Comparison of ENCODE assay signal across 19 mouse cellular contexts in the genomic region with DNA sequence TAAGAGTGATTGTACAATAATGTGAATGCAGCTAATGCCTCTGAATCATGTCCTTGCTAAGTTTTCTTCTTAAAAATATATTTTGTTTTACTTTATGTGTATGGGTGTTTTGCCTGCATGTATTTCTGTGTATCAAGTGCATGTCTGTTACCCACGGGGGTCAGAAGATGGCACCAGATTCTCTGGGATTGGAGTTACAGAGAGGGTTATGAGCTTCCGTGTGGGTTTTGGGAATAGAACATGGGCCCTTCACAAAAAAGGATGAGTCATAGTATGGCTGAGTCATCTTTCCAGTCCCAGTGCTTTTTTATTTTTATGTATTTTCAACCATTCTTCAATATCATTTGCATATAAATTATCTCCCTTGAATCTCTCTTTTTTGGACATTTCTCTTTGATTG.
DNase-seq lines count a peak whose midpoint lies in the region; ATAC-seq and TF ChIP-seq lines count a peak whose summit lies in the region.
"Had no signal": no experiment of that assay in that cellular context is flagged by ENCODE, and none has a peak within 500 bp of the region (broad histone marks: within the 10 kb centered on the region; RNA-seq: fewer than 3 reads in every experiment).

No protein-coding gene starts in this region.

- no peaks in the 10 kb centered on the region for H3K27me3 ChIP-seq in forebrain, postnatal 0 days (ENCODE audit: insufficient read depth, low read length)
- no peaks in the 10 kb centered on the region for H3K27me3 ChIP-seq in forebrain, embryonic 15.5 days
- H3K27me3 ChIP-seq in intestine, postnatal 0 days (replicated peaks; ENCODE audit: control insufficient read depth, insufficient read depth, low read length), result no peaks in the 10 kb centered on the region
- H3K27me3 ChIP-seq: embryonic facial prominence, embryonic 13.5 days; midbrain, embryonic 13.5 days had no signal

- H3K27ac ChIP-seq in forebrain, postnatal 0 days (ENCODE audit: low read depth, low read length), result no peak overlapping the region
- H3K27ac ChIP-seq in forebrain, embryonic 15.5 days (replicated peaks), result no peak overlapping the region
- H3K27ac ChIP-seq in intestine, postnatal 0 days (ENCODE audit: low read depth, low read length), result no peak overlapping the region
- H3K27ac ChIP-seq: embryonic facial prominence, embryonic 13.5 days; macrophage; midbrain, embryonic 13.5 days had no signal

- 0 out of 2 replicates have a peak, but pooled peaks have one; percentile 25 for ATAC-seq in forebrain, postnatal 0 days
- no peak for ATAC-seq in forebrain, embryonic 15.5 days (replicated peaks)
- ATAC-seq in intestine, postnatal 0 days, result no peak
- ATAC-seq: activated CD4-positive, CD25-positive, alpha-beta regulatory T cell, adult 4 months; hindbrain, embryonic 16.5 days; midbrain, embryonic 13.5 days had no signal

- no peaks in the 10 kb centered on the region for H3K36me3 ChIP-seq in forebrain, postnatal 0 days (ENCODE audit: insufficient read depth)
- no peaks in the 10 kb centered on the region for H3K36me3 ChIP-seq in forebrain, embryonic 15.5 days
- no peaks in the 10 kb centered on the region for H3K36me3 ChIP-seq in intestine, postnatal 0 days (ENCODE audit: control insufficient read depth, insufficient read depth)
- H3K36me3 ChIP-seq: embryonic facial prominence, embryonic 13.5 days; midbrain, embryonic 13.5 days had no signal

- H3K4me3 ChIP-seq in forebrain, postnatal 0 days (ENCODE audit: low read depth, low read length), result no peak overlapping the region
- H3K4me3 ChIP-seq in forebrain, embryonic 15.5 days, result no peak overlapping the region
- H3K4me3 ChIP-seq in intestine, postnatal 0 days (ENCODE audit: low read depth, low read length), result no peak overlapping the region
- H3K4me3 ChIP-seq: embryonic facial prominence, embryonic 13.5 days; midbrain, embryonic 13.5 days had no signal

- TF ChIP-seq CTCF in forebrain, postnatal 0 days (IDR thresholded peaks at IDR 0.05; ENCODE audit: low read depth), result 0 out of 2 replicates have a peak, but pooled peaks have one; percentile 20
- no peak for TF ChIP-seq CTCF in intestine, postnatal 0 days (IDR thresholded peaks at IDR 0.05; ENCODE audit: low read depth)

- peak; percentile 9 for DNase-seq in forebrain, postnatal 0 days
- DNase-seq in layer of hippocampus, adult 9-11 months, result peak; percentile 16
- no peak for DNase-seq in layer of hippocampus, postnatal 14 days (ENCODE audit: low spot score in 2 of 2)
- DNase-seq in 3T3-L1 (ENCODE audit: low read depth, low spot score) (peak; percentile 69), adipocyte (ENCODE audit: low spot score) (peak; percentile 16)
- DNase-seq in adrenal gland, postnatal 14 days, result no peak
- DNase-seq: cerebellum, adult 11-12 months; gastrocnemius, postnatal 10 days; heart, postnatal 10 days; kidney, adult 2 months; kidney, postnatal 4 days; thymus, adult 18-20 months had no signal

- H3K9ac ChIP-seq in forebrain, postnatal 0 days, result no peak overlapping the region
- H3K9ac ChIP-seq in forebrain, embryonic 15.5 days (replicated peaks), result no peak overlapping the region
- no peak overlapping the region for H3K9ac ChIP-seq in intestine, postnatal 0 days (ENCODE audit: low read depth, low read length)
- H3K9ac ChIP-seq: embryonic facial prominence, embryonic 13.5 days; midbrain, embryonic 13.5 days had no signal

- H3K4me1 ChIP-seq in forebrain, postnatal 0 days (ENCODE audit: insufficient read depth), result no peaks in the 10 kb centered on the region
- peaks cover 18% of the 10 kb centered on the region for H3K4me1 ChIP-seq in forebrain, embryonic 15.5 days
- H3K4me1 ChIP-seq in intestine, postnatal 0 days (replicated peaks; ENCODE audit: control insufficient read depth, insufficient read depth, low read length), result no peaks in the 10 kb centered on the region
- H3K4me1 ChIP-seq: embryonic facial prominence, embryonic 13.5 days had no signal

- H3K4me2 ChIP-seq in forebrain, postnatal 0 days (ENCODE audit: low read depth), result no peak overlapping the region
- no peak overlapping the region for H3K4me2 ChIP-seq in forebrain, embryonic 15.5 days (replicated peaks)
- no peak overlapping the region for H3K4me2 ChIP-seq in intestine, postnatal 0 days (replicated peaks; ENCODE audit: low read depth)
- H3K4me2 ChIP-seq: embryonic facial prominence, embryonic 13.5 days; midbrain, embryonic 13.5 days had no signal

- no peaks in the 10 kb centered on the region for H3K9me3 ChIP-seq in forebrain, postnatal 0 days (ENCODE audit: low read length)
- no peaks in the 10 kb centered on the region for H3K9me3 ChIP-seq in forebrain, embryonic 15.5 days
- no peaks in the 10 kb centered on the region for H3K9me3 ChIP-seq in intestine, postnatal 0 days (ENCODE audit: control insufficient read depth)
- H3K9me3 ChIP-seq: embryonic facial prominence, embryonic 13.5 days; midbrain, embryonic 13.5 days had no signal

- 64% methylated on average over 2 of the region's 2 CpGs for WGBS in forebrain, postnatal 0 days
- WGBS in forebrain, embryonic 15.5 days, result 62% methylated on average over 2 of the region's 2 CpGs
- 64% methylated on average over 2 of the region's 2 CpGs for WGBS in intestine, postnatal 0 days

Comparison
In these comparisons a context has a peak if more than half of its experiments do, and no peak if none do; other contexts are left out.
1. DNase-seq: peak in forebrain, postnatal 0 days (single experiment), layer of hippocampus, adult 9-11 months (single experiment), 3T3-L1 (single experiment) and adipocyte (single experiment); none in layer of hippocampus, postnatal 14 days (0 of 2) and adrenal gland, postnatal 14 days (single experiment).